Mouse (Mus musculus) A20 (cell line): ENCODE data around the gene Igsf8.

Source experiments
- DNase-seq: peaks from one replicate; pipeline ENCODE4 v3.0.0-alpha.2; 2011; ENCODE audit warnings: low read depth, low spot score

The Igsf8 gene

GRCm38 (mm10) chr1:172302851-172303250, 41.4 kb downstream of the Igsf8 start:
- DNase-seq = no peak

- DNase-seq = no peak
These were observed 43.0 kb downstream of the Igsf8 start for GRCm38 (mm10) chr1:172304443-172304842.

GRCm38 (mm10) chr1:172305153-172305552, 43.7 kb downstream of the Igsf8 start:
- DNase-seq = no peak

GRCm38 (mm10) chr1:172305635-172306034, 44.2 kb downstream of the Igsf8 start:
- DNase-seq = peak; percentile 40

- no peak for DNase-seq
These were observed 44.8 kb downstream of the Igsf8 start for GRCm38 (mm10) chr1:172306196-172306595.

GRCm38 (mm10) chr1:172306885-172307284, 45.4 kb downstream of the Igsf8 start:
- no peak for DNase-seq

GRCm38 (mm10) chr1:172307936-172308335, 46.5 kb downstream of the Igsf8 start:
- DNase-seq = no peak

- DNase-seq = no peak
These were observed 47.0 kb downstream of the Igsf8 start for GRCm38 (mm10) chr1:172308409-172308808.

- DNase-seq = peak; percentile 93
These were observed 48.4 kb downstream of the Igsf8 start for GRCm38 (mm10) chr1:172309699-172310398.

- DNase-seq = no peak
These were observed 49.9 kb downstream of the Igsf8 start for GRCm38 (mm10) chr1:172311248-172311906.

GRCm38 (mm10) chr1:172311921-172312767, 50.7 kb downstream of the Igsf8 start:
- peak; percentile 91 for DNase-seq

GRCm38 (mm10) chr1:172312768-172313561, 51.5 kb downstream of the Igsf8 start:
- peak; percentile 22 for DNase-seq

- no peak for DNase-seq
These were observed 52.4 kb downstream of the Igsf8 start for GRCm38 (mm10) chr1:172313613-172314411.

GRCm38 (mm10) chr1:172314911-172315310, 53.5 kb downstream of the Igsf8 start:
- DNase-seq = no peak

GRCm38 (mm10) chr1:172317431-172317830, 56.0 kb downstream of the Igsf8 start:
- no peak for DNase-seq

GRCm38 (mm10) chr1:172317946-172318345, 56.5 kb downstream of the Igsf8 start:
- DNase-seq = no peak

- no peak for DNase-seq
These were observed 57.1 kb downstream of the Igsf8 start for GRCm38 (mm10) chr1:172318424-172319035.

- DNase-seq = no peak
These were observed 57.9 kb downstream of the Igsf8 start for GRCm38 (mm10) chr1:172319346-172319745.

GRCm38 (mm10) chr1:172319921-172320411, 58.5 kb downstream of the Igsf8 start:
- no peak for DNase-seq

- no peak for DNase-seq
These were observed 61.3 kb downstream of the Igsf8 start for GRCm38 (mm10) chr1:172322725-172323124.
